Mouse (Mus musculus): ENCODE data around the gene Sumo1. TPM values are rescaled to one million over a fixed set of nuclear protein-coding genes. Genes with fewer than 3 reads are reported as not detected.

The Sumo1 gene
- total RNA-seq (2021) (10 to 100 TPM; 57.2 to 61.4 TPM), polyA plus RNA-seq (2012; rRNA removed) (19.5 and 34.4 TPM in 2 replicates)
- long read RNA-seq, transcript Sumo1-201 (5 exons, 1,215 nt): major isoform, 60 of 89 reads
- long read RNA-seq, partial matches to known transcripts: 27 of 89 reads
- long read RNA-seq, other reads (novel, unspliced or antisense): 2 of 89 reads

DNA sequence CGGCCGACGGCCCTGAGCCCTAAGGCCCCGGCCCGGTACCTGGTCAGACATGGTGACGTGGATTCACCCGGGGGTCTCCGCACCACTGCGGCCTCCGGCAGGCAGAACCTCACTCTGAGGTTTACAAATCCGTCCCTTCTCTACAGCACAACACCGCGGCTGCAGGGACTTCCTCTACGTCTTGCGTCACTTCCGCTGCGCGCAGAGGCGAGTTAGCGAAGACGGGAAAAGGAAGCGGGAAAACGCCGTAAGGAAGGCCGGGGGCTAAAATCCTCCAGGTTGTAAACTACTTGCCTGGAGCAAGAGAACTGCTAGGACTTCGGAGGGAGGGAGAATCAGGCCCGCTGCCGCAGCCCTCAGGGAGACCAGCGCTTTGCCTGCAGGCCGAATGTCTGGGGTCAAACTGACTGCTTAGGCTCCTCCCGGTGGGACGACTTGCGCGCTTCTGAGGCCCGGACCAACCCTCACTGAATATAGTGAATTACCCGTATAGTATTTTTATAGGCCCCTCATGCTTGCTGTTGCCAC is at the start of gene Sumo1:
Gene Sumo1 (minus strand): TSS at position 194 of the 528 bp plus-strand sequence.
- intact Hi-C loops (cut with DNase I): loop anchor here (1.0 kb wide), 1 partner anchor 13 kb away; no protein-coding TSS in a partner anchor
- WGBS: under 1% methylated on average over 36 of the region's 36 CpGs
- Histone ChIP-seq H3K27me3 (ENCODE audit: control insufficient read depth, insufficient read depth, low read length) (no peaks in the 10 kb centered on the region), H3K27ac (peak within 1 kb of the TSS; percentile 95), H3K4me1 (ENCODE audit: control insufficient read depth, insufficient read depth, low read length) (peaks cover 2% of the 10 kb centered on the region), H3K79me2 (replicated peaks; ENCODE audit: control insufficient read depth, insufficient read depth, low read length) (peaks cover 3% of the 10 kb centered on the region), H3K9ac (ENCODE audit: low read depth, low read length) (peak within 1 kb of the TSS; percentile 90), H3K4me3 (peak within 1 kb of the TSS; percentile 84), H3K36me3 (ENCODE audit: control insufficient read depth, insufficient read depth, low read length) (peaks cover 13% of the 10 kb centered on the region)
- TF ChIP-seq EP300 (IDR thresholded peaks at IDR 0.05; ENCODE audit: insufficient read depth, low read depth, low read length) (peak; percentile 75; the same call in 1 of the 2 replicates), POLR2A (IDR thresholded peaks at IDR 0.05; ENCODE audit: insufficient read depth, low read depth, low read length) (peak; percentile 91), CTCF (IDR thresholded peaks at IDR 0.05) (no peak)
- DNase-seq: peak; percentile 90 to 91

DNA sequence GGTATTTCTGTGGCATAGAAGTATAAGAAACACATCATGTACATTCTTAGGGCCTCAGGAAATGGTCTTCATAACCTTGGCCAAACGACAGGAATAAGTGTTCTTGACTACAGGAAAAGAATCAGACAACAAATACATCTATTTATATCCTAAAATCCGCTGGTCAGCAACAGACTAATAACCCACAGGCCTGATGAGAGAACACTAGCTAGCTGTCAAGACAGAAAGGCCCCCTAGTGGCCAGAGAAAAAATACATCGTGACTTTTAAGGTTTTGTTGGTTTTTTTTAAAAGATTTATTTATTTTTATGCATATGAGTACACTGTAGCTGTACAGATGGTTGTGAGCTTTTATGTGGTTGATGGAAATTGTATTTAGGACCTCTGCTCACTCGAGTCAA is 49.3 kb upstream of the Sumo1 start:
- Histone ChIP-seq H3K4me3 (no peak overlapping the region), H3K27ac (no peak overlapping the region), H3K9ac (ENCODE audit: low read depth, low read length) (no peak overlapping the region), H3K27me3 (ENCODE audit: control insufficient read depth, insufficient read depth, low read length) (no peaks in the 10 kb centered on the region), H3K79me2 (replicated peaks; ENCODE audit: control insufficient read depth, insufficient read depth, low read length) (no peaks in the 10 kb centered on the region), H3K36me3 (ENCODE audit: control insufficient read depth, insufficient read depth, low read length) (no peaks in the 10 kb centered on the region), H3K4me1 (ENCODE audit: control insufficient read depth, insufficient read depth, low read length) (no peaks in the 10 kb centered on the region)
- intact Hi-C loops (cut with DNase I): no loop called here
- DNase-seq: no peak
- 29% methylated on average over 4 of the region's 4 CpGs for WGBS
- TF ChIP-seq EP300 (IDR thresholded peaks at IDR 0.05; ENCODE audit: insufficient read depth, low read depth, low read length) (no peak), CTCF (IDR thresholded peaks at IDR 0.05) (peak; percentile 85)

- H3K36me3 ChIP-seq (ENCODE audit: control insufficient read depth, insufficient read depth, low read length): no peaks in the 10 kb centered on the region; the same call in 1 of the 2 replicates
- WGBS: 98% methylated on average over 1 of the region's 1 CpGs
- no peak overlapping the region for H3K9ac ChIP-seq (ENCODE audit: low read depth, low read length)
Measured at GRCm38 (mm10) chr1:59701766-59702165, 31.1 kb upstream of the Sumo1 start.

DNA sequence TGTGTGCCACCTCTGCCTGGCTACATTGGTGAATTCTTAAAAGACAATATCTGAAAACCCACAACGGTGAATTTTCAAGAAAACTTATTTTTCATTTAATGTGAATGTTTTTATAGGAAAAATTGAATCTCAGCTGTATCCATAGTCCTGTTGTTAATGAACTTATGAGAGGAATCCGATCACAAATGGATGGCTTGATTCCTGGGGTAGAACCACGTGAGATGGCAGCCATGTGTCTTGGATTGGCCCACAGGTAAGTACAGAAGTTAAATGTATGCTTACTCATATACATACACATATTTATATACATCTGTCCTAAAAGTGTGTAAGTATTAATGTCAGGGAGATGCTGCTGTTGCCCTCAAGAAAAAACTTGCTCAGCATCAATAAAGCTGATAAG is 27.6 kb upstream of the Sumo1 start:
- H3K4me3 ChIP-seq: no peak overlapping the region
- no peaks in the 10 kb centered on the region for H3K4me1 ChIP-seq (ENCODE audit: control insufficient read depth, insufficient read depth, low read length)
- no peak for DNase-seq
- no peaks in the 10 kb centered on the region for H3K79me2 ChIP-seq (replicated peaks; ENCODE audit: control insufficient read depth, insufficient read depth, low read length)
- H3K36me3 ChIP-seq (ENCODE audit: control insufficient read depth, insufficient read depth, low read length): no peaks in the 10 kb centered on the region; the same call in 1 of the 2 replicates
- WGBS: 91% methylated on average over 3 of the region's 3 CpGs
- no peak for TF ChIP-seq EP300 (IDR thresholded peaks at IDR 0.05; ENCODE audit: insufficient read depth, low read depth, low read length)
- TF ChIP-seq CTCF (IDR thresholded peaks at IDR 0.05): no peak
- no peak for TF ChIP-seq POLR2A (IDR thresholded peaks at IDR 0.05; ENCODE audit: insufficient read depth, low read depth, low read length)
- intact Hi-C loops (cut with DNase I): no loop called here
- no peak overlapping the region for H3K27ac ChIP-seq
- H3K9ac ChIP-seq (ENCODE audit: low read depth, low read length): no peak overlapping the region
- no peaks in the 10 kb centered on the region for H3K27me3 ChIP-seq (ENCODE audit: control insufficient read depth, insufficient read depth, low read length)

More at GRCm38 (mm10) chr1:59701766-59702165, 31.1 kb upstream of the Sumo1 start:
- TF ChIP-seq EP300 (IDR thresholded peaks at IDR 0.05; ENCODE audit: insufficient read depth, low read depth, low read length) (no peak), CTCF (IDR thresholded peaks at IDR 0.05) (peak; percentile 68), POLR2A (IDR thresholded peaks at IDR 0.05; ENCODE audit: insufficient read depth, low read depth, low read length) (no peak)
- Histone ChIP-seq H3K4me1 (ENCODE audit: control insufficient read depth, insufficient read depth, low read length) (no peaks in the 10 kb centered on the region), H3K27me3 (ENCODE audit: control insufficient read depth, insufficient read depth, low read length) (no peaks in the 10 kb centered on the region), H3K79me2 (replicated peaks; ENCODE audit: control insufficient read depth, insufficient read depth, low read length) (no peaks in the 10 kb centered on the region), H3K27ac (no peak overlapping the region), H3K4me3 (no peak overlapping the region)
- intact Hi-C loops (cut with DNase I): loop anchor here (10.0 kb wide), 2 partner anchors 143 to 293 kb away; no protein-coding TSS in a partner anchor
- DNase-seq: peak in 1 of 2 experiments; percentile 27

DNA sequence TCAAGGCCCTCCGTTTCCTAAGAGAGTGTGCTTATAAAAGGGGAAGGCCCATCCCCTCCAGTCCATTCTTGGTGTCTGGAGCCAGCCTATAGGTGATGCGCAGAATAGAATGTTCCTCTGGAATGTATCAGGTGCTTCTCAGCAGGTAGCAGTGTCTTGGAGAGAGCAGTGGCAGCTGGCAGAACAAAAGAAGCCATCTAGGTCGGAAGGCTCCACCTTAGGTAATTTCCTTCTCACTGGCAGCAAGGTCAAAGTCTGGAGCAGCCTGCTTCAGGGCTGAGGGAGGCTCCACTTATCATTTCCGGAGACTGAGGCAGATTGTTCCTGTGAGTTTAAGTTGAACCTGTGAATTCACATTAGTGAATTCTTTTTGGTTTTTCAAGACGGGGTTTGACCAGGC is 27.1 kb upstream of the Sumo1 start:
- DNase-seq: no peak
- WGBS: 67% methylated on average over 5 of the region's 5 CpGs
- TF ChIP-seq CTCF (IDR thresholded peaks at IDR 0.05) (no peak), POLR2A (IDR thresholded peaks at IDR 0.05; ENCODE audit: insufficient read depth, low read depth, low read length) (no peak), EP300 (IDR thresholded peaks at IDR 0.05; ENCODE audit: insufficient read depth, low read depth, low read length) (no peak)
- Histone ChIP-seq H3K27ac (no peak overlapping the region), H3K9ac (ENCODE audit: low read depth, low read length) (no peak overlapping the region), H3K36me3 (ENCODE audit: control insufficient read depth, insufficient read depth, low read length) (no peaks in the 10 kb centered on the region; the same call in 1 of the 2 replicates), H3K79me2 (replicated peaks; ENCODE audit: control insufficient read depth, insufficient read depth, low read length) (no peaks in the 10 kb centered on the region), H3K27me3 (ENCODE audit: control insufficient read depth, insufficient read depth, low read length) (no peaks in the 10 kb centered on the region), H3K4me1 (ENCODE audit: control insufficient read depth, insufficient read depth, low read length) (no peaks in the 10 kb centered on the region), H3K4me3 (no peak overlapping the region)
- intact Hi-C loops (cut with DNase I): no loop called here

DNA sequence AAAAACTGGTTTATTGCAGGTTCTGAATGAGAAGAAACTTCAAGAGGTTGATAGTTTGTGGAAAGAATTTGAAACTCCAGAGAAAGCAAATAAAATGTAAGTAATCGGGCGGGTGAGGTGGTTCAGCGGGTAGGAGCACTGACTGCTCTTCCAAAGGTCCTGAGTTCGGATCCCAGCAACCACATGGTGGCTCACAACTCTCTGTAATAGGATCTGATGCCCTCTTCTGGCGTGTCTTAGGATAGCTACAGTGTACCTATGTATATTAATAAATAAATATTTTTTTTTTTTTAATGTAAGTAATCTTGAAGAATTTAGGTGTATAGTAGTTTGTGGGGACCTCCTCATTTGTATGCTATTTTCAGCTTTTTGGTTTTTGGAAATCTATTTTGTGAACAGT is 19.8 kb upstream of the Sumo1 start:
- Histone ChIP-seq H3K79me2 (replicated peaks; ENCODE audit: control insufficient read depth, insufficient read depth, low read length) (peaks cover 6% of the 10 kb centered on the region; the same call in 1 of the 2 replicates), H3K27ac (no peak overlapping the region), H3K27me3 (ENCODE audit: control insufficient read depth, insufficient read depth, low read length) (no peaks in the 10 kb centered on the region), H3K36me3 (ENCODE audit: control insufficient read depth, insufficient read depth, low read length) (peaks cover 8% of the 10 kb centered on the region), H3K4me1 (ENCODE audit: control insufficient read depth, insufficient read depth, low read length) (peaks cover 2% of the 10 kb centered on the region), H3K4me3 (no peak overlapping the region), H3K9ac (ENCODE audit: low read depth, low read length) (no peak overlapping the region)
- 95% methylated on average over 5 of the region's 5 CpGs for WGBS
- TF ChIP-seq POLR2A (IDR thresholded peaks at IDR 0.05; ENCODE audit: insufficient read depth, low read depth, low read length): no peak
- TF ChIP-seq EP300 (IDR thresholded peaks at IDR 0.05; ENCODE audit: insufficient read depth, low read depth, low read length): no peak
- no peak; the same call in 1 of the 2 replicates for TF ChIP-seq CTCF (IDR thresholded peaks at IDR 0.05)
- intact Hi-C loops (cut with DNase I): no loop called here
- no peak for DNase-seq
